Mouse (Mus musculus) yolk sac, embryonic 10.5 days (tissue): Measurements from ENCODE around the gene Fam207a.
A peak's percentile ranks its signal among the peaks of the same experiment; 100 is the strongest.

Source experiments
- DNase-seq: peaks from one replicate; pipeline ENCODE4 v3.0.0-alpha.2; 2017; ENCODE audit warnings: low spot score

The Fam207a gene

GRCm38 (mm10) chr10:77515385-77516348 lies at the start of gene Fam207a:
Fam207a (minus strand) TSS chr10:77515785.
- peak; percentile 90 for DNase-seq

GRCm38 (mm10) chr10:77565005-77565404 lies 49.4 kb upstream of the Fam207a start:
- DNase-seq: no peak

GRCm38 (mm10) chr10:77561508-77561907 lies 45.9 kb upstream of the Fam207a start:
- no peak for DNase-seq

- no peak for DNase-seq
Measured at GRCm38 (mm10) chr10:77560830-77561229, 45.2 kb upstream of the Fam207a start.

GRCm38 (mm10) chr10:77560090-77560489 lies 44.5 kb upstream of the Fam207a start:
- DNase-seq: no peak

GRCm38 (mm10) chr10:77557641-77558040 lies 42.1 kb upstream of the Fam207a start:
- DNase-seq: no peak

GRCm38 (mm10) chr10:77556631-77557030 lies 41.0 kb upstream of the Fam207a start:
- DNase-seq: no peak

- no peak for DNase-seq
Measured at GRCm38 (mm10) chr10:77554918-77555317, 39.3 kb upstream of the Fam207a start.

GRCm38 (mm10) chr10:77553285-77553684 lies 37.7 kb upstream of the Fam207a start:
- DNase-seq: no peak

- no peak for DNase-seq
Measured at GRCm38 (mm10) chr10:77552162-77552561, 36.6 kb upstream of the Fam207a start.

- no peak for DNase-seq
Measured at GRCm38 (mm10) chr10:77550874-77551273, 35.3 kb upstream of the Fam207a start.

- DNase-seq: no peak
Measured at GRCm38 (mm10) chr10:77548576-77548975, 33.0 kb upstream of the Fam207a start.

- DNase-seq: no peak
Measured at GRCm38 (mm10) chr10:77544916-77545315, 29.3 kb upstream of the Fam207a start.

GRCm38 (mm10) chr10:77543226-77543625 lies 27.6 kb upstream of the Fam207a start:
- no peak for DNase-seq

GRCm38 (mm10) chr10:77541864-77542666 lies 26.5 kb upstream of the Fam207a start:
- DNase-seq: no peak

GRCm38 (mm10) chr10:77540576-77541102 lies 25.1 kb upstream of the Fam207a start:
- DNase-seq: no peak

GRCm38 (mm10) chr10:77539320-77539945 lies 23.8 kb upstream of the Fam207a start:
- no peak for DNase-seq

GRCm38 (mm10) chr10:77537215-77538209 lies 21.9 kb upstream of the Fam207a start:
- no peak for DNase-seq

- no peak for DNase-seq
Measured at GRCm38 (mm10) chr10:77536727-77537126, 21.1 kb upstream of the Fam207a start.

- DNase-seq: no peak
Measured at GRCm38 (mm10) chr10:77532020-77532413, 16.4 kb upstream of the Fam207a start.
